Mouse (Mus musculus): ENCODE data around the gene Plxnb2.

- no peak for TF ChIP-seq CTCF (IDR thresholded peaks at IDR 0.05; ENCODE audit: extremely low read depth, insufficient read depth, insufficient read length, insufficient replicate concordance)
- TF ChIP-seq POLR2A (IDR thresholded peaks at IDR 0.05; ENCODE audit: low read depth, low read length), result no peak
These were observed 34.7 kb downstream of the Plxnb2 start for GRCm38 (mm10) chr15:89145813-89146350.

Measured in spleen, adult 2 months (tissue).